Mouse (Mus musculus) c-Kit-negative CD71-positive TER-119-positive erythroid progenitor cells, embryonic 14.5 days (primary cell): Measurements from ENCODE around the gene Atp2b2.
"Not testable (repeated sequence)": the region's sequence is repeated elsewhere in the genome, so short reads cannot be mapped to it uniquely, and the experiment has no call there.

Experiments used
- DNase-seq: peaks from one replicate; pipeline ENCODE4 v3.0.0-alpha.2; 2013; ENCODE audit warnings: low read depth, low spot score

Gene Atp2b2

GRCm38 (mm10) chr6:113714797-113715196 lies 327.6 kb downstream of the Atp2b2 start:
- DNase-seq: no peak

- DNase-seq: no peak
These were observed 328.1 kb downstream of the Atp2b2 start for GRCm38 (mm10) chr6:113714276-113714675.

GRCm38 (mm10) chr6:113713389-113713788 lies 329.0 kb downstream of the Atp2b2 start:
- not testable (repeated sequence) for DNase-seq

DNA sequence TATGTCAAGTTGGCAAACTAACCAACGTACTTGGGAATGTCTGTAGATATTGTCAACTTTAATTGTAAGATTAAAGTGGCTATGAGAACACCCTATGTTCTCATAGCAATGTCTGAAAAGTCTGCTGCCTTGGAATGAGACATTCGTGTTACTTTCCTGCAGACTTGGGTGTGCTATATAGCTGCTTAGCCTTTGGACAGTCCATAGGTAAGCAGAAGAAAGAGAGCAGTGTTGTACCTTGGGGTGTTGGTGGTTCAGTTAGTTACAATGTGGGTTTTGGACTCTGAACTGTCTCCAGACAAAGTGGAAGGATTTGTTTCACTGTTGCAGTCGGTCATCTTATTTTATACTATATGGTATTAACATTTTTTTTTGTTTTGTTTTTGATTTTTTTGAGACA lies 329.7 kb downstream of the Atp2b2 start:
- no peak for DNase-seq

- DNase-seq: no peak
These were observed 344.9 kb downstream of the Atp2b2 start for GRCm38 (mm10) chr6:113697222-113698205.

GRCm38 (mm10) chr6:113696582-113697221 lies 345.7 kb downstream of the Atp2b2 start, which contains the start of gene Tatdn2:
Gene Tatdn2, plus strand, starts transcription at chr6:113697050.
- peak; percentile 89 for DNase-seq

- DNase-seq: no peak
These were observed 346.6 kb downstream of the Atp2b2 start for GRCm38 (mm10) chr6:113695766-113696355.

- DNase-seq: no peak
These were observed 347.2 kb downstream of the Atp2b2 start for GRCm38 (mm10) chr6:113695203-113695602.
